Mouse (Mus musculus) heart, embryonic 12.5 days (tissue): Measurements from ENCODE around the gene Cryzl2. TPM values are rescaled to one million over a fixed set of nuclear protein-coding genes. Genes with fewer than 3 reads are reported as not detected.

Source experiments
- ATAC-seq: fragments of 200-750 bp; cut with Nextera tagmentation; 2 replicates; pipeline ENCODE4 v1.8.0; 2017; ENCODE audit warnings: moderate TSS enrichment, moderate library complexity; ENCODE audit not compliant: insufficient number of reproducible peaks, low FRiP score
- H3K27ac ChIP-seq: fragments of 300-500 bp; sonication (generic); 2 replicates; pipeline ENCODE4 v1.5.1; 2016; ENCODE audit warnings: mild to moderate bottlenecking, moderate library complexity; ENCODE audit not compliant: poor library complexity, severe bottlenecking
- H3K27me3 ChIP-seq: fragments of 300-500 bp; sonication (generic); replicated peaks from 2 replicates; pipeline ENCODE4 v1.6.1; 2016; ENCODE audit warnings: mild to moderate bottlenecking, moderate library complexity
- H3K36me3 ChIP-seq: fragments of 300-500 bp; sonication (generic); 2 replicates; pipeline ENCODE4 v1.6.1; 2016; ENCODE audit warnings: mild to moderate bottlenecking, moderate library complexity
- H3K4me1 ChIP-seq: fragments of 300-500 bp; sonication (generic); replicated peaks from 2 replicates; pipeline ENCODE4 v1.6.1; 2016; ENCODE audit warnings: mild to moderate bottlenecking
- H3K4me2 ChIP-seq: fragments of 300-500 bp; sonication (generic); 2 replicates; pipeline ENCODE4 v1.6.1; 2016; ENCODE audit warnings: mild to moderate bottlenecking, moderate library complexity
- H3K4me3 ChIP-seq: fragments of 300-500 bp; sonication (generic); 2 replicates; pipeline ENCODE4 v1.5.1; 2016; ENCODE audit warnings: mild to moderate bottlenecking
- H3K9ac ChIP-seq: fragments of 300-500 bp; sonication (generic); 2 replicates; pipeline ENCODE4 v1.6.1; 2016; ENCODE audit warnings: mild to moderate bottlenecking, moderate library complexity
- H3K9me3 ChIP-seq: fragments of 300-500 bp; sonication (generic); replicated peaks from 2 replicates; pipeline ENCODE4 v1.6.1; 2016; ENCODE audit warnings: mild to moderate bottlenecking, moderate library complexity
- WGBS: fragments of 180-500 bp; shearing (Covaris S2); methylation state at CpG from one replicate; pipeline ENCODE4 v1.1.7; 2016; 5-methylcytosine and 5-hydroxymethylcytosine counted together
- polyA plus RNA-seq: library from polyadenylated mRNA; unstranded; fragments of >200 nt; fragmentation: Nextera tagmentation; extraction: Ambion mirVana; gene quantifications from 2 replicates; pipeline ENCODE4 v1.2.1, GENCODE M21; 2016

Cryzl2 gene
- polyA plus RNA-seq, 1 experiment from 2014 or later: 28.4 TPM

GRCm38 (mm10) chr1:157532826-157533460, 74.6 kb downstream of the Cryzl2 start:
- H3K36me3 ChIP-seq: no peaks in the 10 kb centered on the region

GRCm38 (mm10) chr1:157535571-157535970, 77.2 kb downstream of the Cryzl2 start:
- no peak overlapping the region for H3K9ac ChIP-seq
- H3K4me2 ChIP-seq: no peak overlapping the region
- H3K27ac ChIP-seq: no peak overlapping the region
- no peaks in the 10 kb centered on the region for H3K9me3 ChIP-seq
- H3K27me3 ChIP-seq: no peaks in the 10 kb centered on the region
- no peak for ATAC-seq
- WGBS: 83% methylated on average over 1 of the region's 1 CpGs
- no peak overlapping the region for H3K4me3 ChIP-seq
- H3K4me1 ChIP-seq: no peaks in the 10 kb centered on the region
- H3K36me3 ChIP-seq: no peaks in the 10 kb centered on the region

More at GRCm38 (mm10) chr1:157532826-157533460, 74.6 kb downstream of the Cryzl2 start:
- Histone ChIP-seq H3K27ac (no peak overlapping the region), H3K27me3 (no peaks in the 10 kb centered on the region), H3K4me3 (no peak overlapping the region), H3K4me1 (no peaks in the 10 kb centered on the region), H3K4me2 (no peak overlapping the region), H3K9me3 (no peaks in the 10 kb centered on the region), H3K9ac (no peak overlapping the region)
- no peak for ATAC-seq
- 42% methylated on average over 8 of the region's 8 CpGs for WGBS

- H3K27ac ChIP-seq: no peak overlapping the region
- WGBS: 10% methylated on average over 6 of the region's 6 CpGs
- H3K4me2 ChIP-seq: no peak overlapping the region
- no peaks in the 10 kb centered on the region for H3K9me3 ChIP-seq
- no peaks in the 10 kb centered on the region for H3K4me1 ChIP-seq
- H3K27me3 ChIP-seq: no peaks in the 10 kb centered on the region
- no peak for ATAC-seq
- H3K36me3 ChIP-seq: no peaks in the 10 kb centered on the region
- no peak overlapping the region for H3K4me3 ChIP-seq
- H3K9ac ChIP-seq: no peak overlapping the region
Observed at GRCm38 (mm10) chr1:157536471-157536870, 78.1 kb downstream of the Cryzl2 start.

- H3K4me3 ChIP-seq: no peak overlapping the region
- no peak overlapping the region for H3K27ac ChIP-seq
- no peak overlapping the region for H3K9ac ChIP-seq
- no peaks in the 10 kb centered on the region for H3K36me3 ChIP-seq
- H3K27me3 ChIP-seq: no peaks in the 10 kb centered on the region
- ATAC-seq: no peak
- 84% methylated on average over 5 of the region's 5 CpGs for WGBS
- no peaks in the 10 kb centered on the region for H3K9me3 ChIP-seq
- no peaks in the 10 kb centered on the region for H3K4me1 ChIP-seq
- H3K4me2 ChIP-seq: no peak overlapping the region
Observed at GRCm38 (mm10) chr1:157537636-157538035, 79.3 kb downstream of the Cryzl2 start.

Other genes starting within 250 kb of the Cryzl2 start
- gene Rasal2, start 46.0 kb upstream of the Cryzl2 start, polyA plus RNA-seq: 20.4 and 21.9 TPM in 2 replicates
- gene Sec16b, start 48.2 kb downstream of the Cryzl2 start, polyA plus RNA-seq: 1.0 and 1.2 TPM in 2 replicates